Mouse (Mus musculus): Measurements from ENCODE around the gene Slc7a10. TPM values are rescaled to one million over a fixed set of nuclear protein-coding genes. Genes with fewer than 3 reads are reported as not detected.
"Not testable (repeated sequence)": the region's sequence is repeated elsewhere in the genome, so short reads cannot be mapped to it uniquely, and the experiment has no call there.

Gene Slc7a10
- total and polyA plus RNA-seq, 3 experiments, result not detected

GRCm38 (mm10) chr7:35237935-35238334, 51.8 kb downstream of the Slc7a10 start:
- peak; percentile 93 for TF ChIP-seq TBP (IDR thresholded peaks at IDR 0.05; ENCODE audit: low read depth, low read length)
- not testable (repeated sequence) for H3K79me2 ChIP-seq (ENCODE audit: control insufficient read depth, insufficient read depth, low read length, poor library complexity); H3K4me1 ChIP-seq (ENCODE audit: control insufficient read depth in 1 of 2, insufficient read depth in 2 of 2, low read length in 2 of 2); H3K9me3 ChIP-seq (replicated peaks; ENCODE audit: insufficient read depth, low read length); H3K9ac ChIP-seq (ENCODE audit: control insufficient read depth, low read depth, low read length, poor library complexity, severe bottlenecking); H3K27ac ChIP-seq (ENCODE audit: control insufficient read depth, low read depth, low read length); H3K36me3 ChIP-seq (ENCODE audit: control insufficient read depth in 1 of 2, insufficient read depth in 2 of 2, low read length in 2 of 2); H3K4me3 ChIP-seq (ENCODE audit: control insufficient read depth in 1 of 2, insufficient read depth in 1 of 2, low read depth in 2 of 2, low read length in 2 of 2); H3K27me3 ChIP-seq (ENCODE audit: control insufficient read depth in 1 of 2, insufficient read depth in 2 of 2, low read length in 2 of 2)
- DNase-seq (ENCODE audit: low read depth, low spot score), result peak; percentile 18

Other genes starting within 250 kb of the Slc7a10 start
- gene Cebpg, start 129.8 kb upstream of the Slc7a10 start, total RNA-seq (2012; rRNA removed), result 17.3 and 19.7 TPM in 2 replicates
- 10 to 100 TPM in 1 of 2 experiments, not detected in 1; 20.7 TPM for gene Cebpg, start 129.8 kb upstream of the Slc7a10 start, polyA plus RNA-seq (2012; ENCODE audit: insufficient read depth in 1 of 2, insufficient read length in 2 of 2, low read depth in 1 of 2, low replicate concordance in 2 of 2, missing spikeins in 1 of 2)
- 1.7 and 2.3 TPM in 2 replicates for gene Cebpa, start 67.1 kb upstream of the Slc7a10 start, total RNA-seq (2012; rRNA removed)
- 1 to 10 TPM in 1 of 2 experiments, not detected in 1; 4.4 TPM for gene Cebpa, start 67.1 kb upstream of the Slc7a10 start, polyA plus RNA-seq (2012; ENCODE audit: insufficient read depth in 1 of 2, insufficient read length in 2 of 2, low read depth in 1 of 2, low replicate concordance in 2 of 2, missing spikeins in 1 of 2)
- not detected in 2 replicates for gene Lrp3, start 29.1 kb downstream of the Slc7a10 start, total RNA-seq (2012; rRNA removed)
- gene Lrp3, start 29.1 kb downstream of the Slc7a10 start, polyA plus RNA-seq (2012; ENCODE audit: insufficient read depth in 1 of 2, insufficient read length in 2 of 2, low read depth in 1 of 2, low replicate concordance in 2 of 2, missing spikeins in 1 of 2), result not detected
- gene Gpatch1, start 132.1 kb downstream of the Slc7a10 start, total RNA-seq (2012; rRNA removed), result 7.9 and 8.5 TPM in 2 replicates
- gene Gpatch1, start 132.1 kb downstream of the Slc7a10 start, polyA plus RNA-seq (2012; ENCODE audit: insufficient read depth in 1 of 2, insufficient read length in 2 of 2, low read depth in 1 of 2, low replicate concordance in 2 of 2, missing spikeins in 1 of 2), result 10 to 100 TPM in 1 of 2 experiments, not detected in 1; 13.4 TPM
- 0.46 and 0.58 TPM in 2 replicates for gene Rhpn2, start 147.8 kb downstream of the Slc7a10 start, total RNA-seq (2012; rRNA removed)
- 1 to 10 TPM in 1 of 2 experiments, not detected in 1; 1.2 TPM for gene Rhpn2, start 147.8 kb downstream of the Slc7a10 start, polyA plus RNA-seq (2012; ENCODE audit: insufficient read depth in 1 of 2, insufficient read length in 2 of 2, low read depth in 1 of 2, low replicate concordance in 2 of 2, missing spikeins in 1 of 2)
- 11.9 and 15.3 TPM in 2 replicates for gene Faap24, start 210.5 kb downstream of the Slc7a10 start, total RNA-seq (2012; rRNA removed)
- 10 to 100 TPM in 1 of 2 experiments, not detected in 1; 26.7 TPM for gene Faap24, start 210.5 kb downstream of the Slc7a10 start, polyA plus RNA-seq (2012; ENCODE audit: insufficient read depth in 1 of 2, insufficient read length in 2 of 2, low read depth in 1 of 2, low replicate concordance in 2 of 2, missing spikeins in 1 of 2)
- 13.1 and 15.8 TPM in 2 replicates for gene Cep89, start 210.7 kb downstream of the Slc7a10 start, total RNA-seq (2012; rRNA removed)
- 10 to 100 TPM in 1 of 2 experiments, not detected in 1; 44.5 TPM for gene Cep89, start 210.7 kb downstream of the Slc7a10 start, polyA plus RNA-seq (2012; ENCODE audit: insufficient read depth in 1 of 2, insufficient read length in 2 of 2, low read depth in 1 of 2, low replicate concordance in 2 of 2, missing spikeins in 1 of 2)

Measured in MEL (cell line).